8 mouse cellular contexts compared by ENCODE assay signal in the genomic region with DNA sequence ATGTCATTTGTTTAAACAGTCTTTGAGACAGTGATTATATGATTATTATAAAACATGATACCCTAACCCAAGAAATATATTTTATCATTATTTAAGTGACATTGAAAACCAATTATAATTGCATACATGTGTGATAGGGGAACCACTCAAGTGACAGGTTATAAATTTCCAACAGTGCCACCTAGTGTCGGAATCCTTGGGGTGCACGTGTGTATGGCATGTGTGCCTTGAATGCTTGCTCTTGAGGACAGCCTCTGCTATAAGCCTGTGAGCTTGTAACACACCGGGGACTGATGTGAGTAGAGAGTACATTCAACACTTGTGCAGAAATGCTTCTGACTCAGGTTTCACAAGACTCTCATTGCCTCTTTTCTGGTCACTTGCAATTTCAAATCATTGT.
DNase-seq lines count a peak whose midpoint lies in the region; ATAC-seq lines count a peak whose summit lies in the region.

No protein-coding gene starts in this region.

- ATAC-seq in neural tube, embryonic 11.5 days (ENCODE audit: insufficient read depth, low FRiP score, low TSS enrichment), result peak; percentile 73; the same call in 1 of the 2 replicates

- H3K36me3 ChIP-seq in neural tube, embryonic 11.5 days (ENCODE audit: control insufficient read depth, insufficient read depth, low read length), result no peaks in the 10 kb centered on the region

- H3K27me3 ChIP-seq in neural tube, embryonic 11.5 days (ENCODE audit: control insufficient read depth, insufficient read depth, low read length), result no peaks in the 10 kb centered on the region

- H3K9ac ChIP-seq in neural tube, embryonic 11.5 days (ENCODE audit: low read length), result no peak overlapping the region

- H3K4me3 ChIP-seq in neural tube, embryonic 11.5 days (ENCODE audit: low read depth, low read length), result no peak overlapping the region

- no peaks in the 10 kb centered on the region for H3K4me1 ChIP-seq in neural tube, embryonic 11.5 days (ENCODE audit: control insufficient read depth, insufficient read depth, low read length)

- peak; percentile 55 for DNase-seq in urinary bladder, postnatal 25 days (ENCODE audit: low spot score)
- no peak for DNase-seq in urinary bladder, adult 2 months (ENCODE audit: low spot score)
- peak; percentile 81 to 83 for DNase-seq in cerebellum, postnatal 10 days
- DNase-seq in frontal cortex, postnatal 25 days (ENCODE audit: low spot score in 2 of 2), result peak; percentile 32 to 54
- DNase-seq in kidney, postnatal 14 days, result peak; percentile 52
- peak; percentile 50 for DNase-seq in liver
- peak; percentile 55 for DNase-seq in neural tube, embryonic 11.5 days (ENCODE audit: low spot score)
- DNase-seq in thymus, postnatal 25 days, result peak; percentile 20

- no peak overlapping the region for H3K27ac ChIP-seq in neural tube, embryonic 11.5 days (ENCODE audit: low read depth, low read length)

- WGBS in neural tube, embryonic 11.5 days, result 29% methylated on average over 3 of the region's 3 CpGs

- no peaks in the 10 kb centered on the region for H3K9me3 ChIP-seq in neural tube, embryonic 11.5 days (ENCODE audit: control insufficient read depth, low read length)

- no peak overlapping the region for H3K4me2 ChIP-seq in neural tube, embryonic 11.5 days (ENCODE audit: low read depth)
